Mouse (Mus musculus): Measurements from ENCODE around the gene Sufu.

The Sufu gene

GRCm38 (mm10) chr19:46396686-46397435, at the start of gene Sufu:
Gene Sufu (plus strand): TSS chr19:46396896.
- peak; percentile 100 for DNase-seq

GRCm38 (mm10) chr19:46347146-46347545, 49.5 kb upstream of the Sufu start:
- DNase-seq: no peak

DNA sequence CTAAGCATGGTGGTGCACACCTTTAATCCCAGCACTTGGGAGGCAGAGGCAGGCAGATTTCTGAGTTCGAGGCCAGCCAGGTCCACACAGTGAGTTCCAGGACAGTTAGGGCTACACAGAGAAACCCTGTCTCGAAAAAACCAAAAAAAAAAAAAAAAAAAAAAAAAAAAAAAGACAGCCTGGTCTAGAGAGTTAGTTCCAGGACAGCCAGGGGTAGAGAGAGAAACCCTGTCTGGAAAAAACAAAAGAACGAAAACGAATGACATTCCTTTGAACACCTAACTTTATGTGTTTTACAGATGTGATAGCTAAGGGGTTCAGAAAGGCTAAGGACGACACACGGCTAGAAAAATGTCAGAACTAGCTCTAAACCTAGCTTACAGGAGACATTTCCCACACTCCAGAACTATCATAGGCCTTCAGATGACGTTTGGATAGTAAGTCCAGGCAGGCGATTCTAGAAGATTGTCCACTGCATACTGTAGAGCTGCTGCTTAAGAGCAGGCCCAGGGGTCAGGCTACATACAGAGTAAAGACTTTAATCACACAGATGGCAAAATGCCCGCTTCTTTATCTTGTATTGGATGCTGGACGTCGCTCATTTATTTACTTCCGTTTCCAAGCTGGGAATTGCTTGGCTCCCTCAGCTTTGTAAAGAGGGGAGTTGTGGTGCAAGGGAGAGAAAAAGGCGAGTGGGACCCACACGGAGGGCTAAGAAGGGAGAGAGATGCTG, 48.6 kb upstream of the Sufu start:
- DNase-seq: peak; percentile 36

DNA sequence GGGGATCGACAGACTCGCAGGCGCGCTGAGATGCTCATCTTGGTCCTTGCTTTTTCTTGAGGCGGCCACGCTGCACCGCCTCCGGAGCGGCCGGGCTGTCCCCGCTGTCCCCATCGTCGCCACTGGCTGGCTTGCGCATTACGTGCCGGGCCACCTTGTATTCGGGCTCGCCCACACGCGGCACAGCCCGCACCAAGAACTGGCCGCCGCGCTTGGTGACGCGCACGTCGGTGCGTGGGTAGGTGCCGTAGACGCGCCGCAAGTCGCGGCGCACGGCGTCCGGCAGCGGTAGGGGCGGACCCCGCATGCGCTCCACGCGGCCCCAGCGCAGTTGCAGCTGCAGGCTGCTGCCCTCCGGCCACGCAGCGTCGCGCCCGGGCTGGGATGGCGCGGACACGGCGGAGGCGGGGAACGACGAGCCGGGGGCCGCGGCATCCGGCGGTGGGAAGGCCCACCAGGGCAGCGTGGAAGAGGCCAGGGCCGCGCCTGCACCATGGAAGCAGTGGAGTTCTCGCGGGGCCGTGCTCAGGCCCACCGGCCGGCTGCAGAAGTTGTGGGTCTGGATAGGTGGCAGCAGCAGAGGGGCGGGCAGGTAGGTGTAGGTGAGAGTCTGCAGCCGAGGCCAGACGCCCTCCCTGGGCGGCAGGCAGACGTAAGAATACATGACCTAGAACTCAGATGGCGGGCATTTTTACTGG, 47.8 kb upstream of the Sufu start:
- peak; percentile 89 for DNase-seq

- DNase-seq: no peak
Measured at GRCm38 (mm10) chr19:46349550-46349949, 47.1 kb upstream of the Sufu start.

- no peak for DNase-seq
Measured at GRCm38 (mm10) chr19:46350168-46350932, 46.3 kb upstream of the Sufu start, which contains the start of gene 2310034G01Rik. Gene 2310034G01Rik (minus strand): TSS chr19:46350302.

GRCm38 (mm10) chr19:46356701-46357138, 40.0 kb upstream of the Sufu start:
- peak; percentile 94 for DNase-seq

DNA sequence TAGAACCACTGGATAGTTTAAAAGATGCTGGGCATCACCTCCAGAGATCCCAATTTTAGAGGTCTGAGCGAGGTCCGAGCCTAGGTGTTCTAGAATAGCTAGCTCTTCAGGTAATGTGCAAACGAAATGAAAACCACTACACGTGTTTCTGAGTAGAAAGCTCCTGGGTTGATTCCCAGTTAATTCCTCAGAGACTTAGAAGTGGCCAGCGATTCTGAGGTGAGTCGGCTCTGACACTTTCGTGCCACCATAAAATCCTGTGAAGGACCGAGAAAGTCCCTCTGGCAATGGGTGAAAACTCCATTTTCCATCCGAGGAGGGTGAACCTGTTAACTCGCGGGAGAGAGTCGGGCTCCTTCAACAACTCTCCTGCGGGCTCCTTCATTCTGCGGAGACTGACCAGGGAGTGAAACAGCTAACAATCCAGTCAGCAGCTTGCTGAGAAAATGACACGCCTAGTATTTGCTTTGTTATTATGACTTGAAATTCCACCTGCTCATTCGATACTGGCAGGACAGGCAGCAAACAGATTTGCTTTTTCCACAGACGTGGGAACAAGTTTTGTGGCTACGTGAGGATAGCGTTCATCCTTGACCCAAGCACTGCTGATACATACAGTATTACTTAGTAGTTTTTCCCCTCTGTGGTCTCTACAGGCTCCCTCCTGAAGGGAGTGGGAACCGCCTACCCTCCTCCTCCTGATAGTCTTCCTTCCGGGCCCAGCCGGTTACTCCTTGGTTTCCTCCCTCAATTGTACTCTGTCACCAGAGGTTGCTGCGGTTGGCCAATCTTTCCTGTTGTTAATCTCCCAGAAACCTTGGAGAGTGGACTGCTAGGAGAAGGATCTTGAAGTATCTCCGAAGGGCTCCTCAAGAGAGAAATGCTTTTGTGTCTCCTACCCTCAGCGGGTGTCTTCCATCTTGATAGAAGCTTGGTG, 39.1 kb upstream of the Sufu start:
- no peak for DNase-seq

- DNase-seq: no peak
Measured at GRCm38 (mm10) chr19:46358381-46358780, 38.3 kb upstream of the Sufu start.

DNA sequence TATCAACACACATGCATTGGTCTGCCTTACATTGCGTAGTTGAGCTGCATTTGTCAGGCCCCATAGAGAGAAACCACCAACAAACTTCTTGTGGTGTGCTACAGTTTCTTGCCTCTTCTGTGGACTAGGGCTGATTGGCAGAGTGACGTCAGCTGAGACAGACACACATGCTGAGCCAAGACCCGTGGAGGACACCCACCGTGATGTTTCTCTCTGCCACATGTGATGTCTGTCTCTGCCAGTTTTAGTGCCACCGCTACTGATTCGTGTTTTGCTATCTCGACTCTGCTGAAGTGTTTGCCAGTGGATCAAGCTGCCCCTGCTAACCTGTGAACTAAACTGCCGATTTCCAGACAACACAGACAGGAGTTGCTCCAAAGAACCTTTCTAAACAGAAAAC, 34.6 kb upstream of the Sufu start:
- DNase-seq: no peak

DNA sequence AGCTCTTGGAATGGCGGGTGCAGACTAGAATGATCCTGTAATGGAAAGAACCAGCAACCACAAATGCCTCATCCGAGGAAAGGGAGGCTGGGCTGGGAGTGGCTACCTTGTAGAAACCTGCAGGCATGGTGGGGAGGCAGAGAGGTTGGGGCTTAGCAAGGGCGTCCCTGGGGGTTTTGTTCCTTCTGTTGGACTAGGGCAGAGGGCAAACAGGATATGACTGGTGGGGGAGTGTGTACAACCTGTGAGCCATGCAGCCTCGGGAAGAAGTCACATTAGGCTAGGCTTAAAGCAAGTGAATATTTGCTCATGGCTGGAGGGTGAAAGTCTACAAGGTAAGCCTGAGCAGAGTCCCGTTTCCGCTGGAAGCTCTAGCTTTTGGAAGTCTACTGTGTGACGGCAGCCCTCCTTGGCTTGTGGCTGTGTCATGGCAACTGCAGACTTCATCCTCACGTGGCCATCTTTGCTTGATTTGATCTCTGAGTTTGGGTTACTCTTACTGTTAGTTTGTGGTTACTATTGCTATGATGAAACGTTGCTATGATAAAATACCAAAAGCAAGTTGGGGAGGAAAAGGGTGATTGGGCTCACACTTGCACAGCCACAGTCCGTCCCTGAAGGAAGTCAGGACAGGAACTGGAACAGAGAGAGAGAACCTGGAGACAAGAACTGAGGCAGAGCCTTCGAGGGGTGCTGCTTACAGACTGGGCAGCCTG, 33.2 kb upstream of the Sufu start:
- no peak for DNase-seq

DNA sequence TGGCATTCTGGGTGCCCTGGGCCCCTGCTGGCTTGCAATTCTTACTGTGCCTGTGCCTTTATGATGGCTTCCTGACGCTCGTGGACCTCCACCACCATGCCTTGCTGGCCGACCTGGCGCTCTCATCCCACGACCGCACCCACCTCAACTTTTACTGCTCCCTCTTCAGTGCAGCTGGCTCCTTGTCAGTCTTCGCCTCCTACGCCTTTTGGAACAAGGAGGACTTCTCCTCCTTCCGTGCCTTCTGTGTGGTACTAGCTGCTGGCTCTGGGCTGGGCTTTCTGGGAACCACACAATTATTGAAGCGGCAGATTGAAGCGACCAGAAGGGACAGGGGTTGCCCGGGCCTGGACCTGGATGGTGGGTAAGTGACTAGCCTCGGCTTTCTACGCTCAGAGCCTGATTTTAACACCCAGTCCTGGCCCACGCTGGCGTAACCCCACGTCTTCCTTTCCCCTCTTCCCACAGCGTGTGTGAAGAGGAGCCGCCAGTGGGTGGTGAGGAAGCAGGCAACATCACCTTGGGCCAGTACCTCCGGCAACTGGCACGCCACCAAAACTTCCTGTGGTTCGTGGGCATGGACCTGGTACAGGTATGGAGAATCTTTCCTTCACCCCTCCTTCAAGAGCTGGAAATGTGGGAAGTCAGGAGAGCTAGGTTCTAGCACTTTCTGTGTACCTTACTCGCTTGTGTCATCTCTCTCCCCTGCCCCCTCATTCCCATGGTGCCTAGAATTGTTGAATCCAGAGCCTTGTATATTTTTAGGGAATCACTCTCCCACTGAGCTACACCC, 28.7 kb upstream of the Sufu start:
- no peak for DNase-seq

- DNase-seq: peak; percentile 76
Measured at GRCm38 (mm10) chr19:46369204-46369603, 27.5 kb upstream of the Sufu start.

DNA sequence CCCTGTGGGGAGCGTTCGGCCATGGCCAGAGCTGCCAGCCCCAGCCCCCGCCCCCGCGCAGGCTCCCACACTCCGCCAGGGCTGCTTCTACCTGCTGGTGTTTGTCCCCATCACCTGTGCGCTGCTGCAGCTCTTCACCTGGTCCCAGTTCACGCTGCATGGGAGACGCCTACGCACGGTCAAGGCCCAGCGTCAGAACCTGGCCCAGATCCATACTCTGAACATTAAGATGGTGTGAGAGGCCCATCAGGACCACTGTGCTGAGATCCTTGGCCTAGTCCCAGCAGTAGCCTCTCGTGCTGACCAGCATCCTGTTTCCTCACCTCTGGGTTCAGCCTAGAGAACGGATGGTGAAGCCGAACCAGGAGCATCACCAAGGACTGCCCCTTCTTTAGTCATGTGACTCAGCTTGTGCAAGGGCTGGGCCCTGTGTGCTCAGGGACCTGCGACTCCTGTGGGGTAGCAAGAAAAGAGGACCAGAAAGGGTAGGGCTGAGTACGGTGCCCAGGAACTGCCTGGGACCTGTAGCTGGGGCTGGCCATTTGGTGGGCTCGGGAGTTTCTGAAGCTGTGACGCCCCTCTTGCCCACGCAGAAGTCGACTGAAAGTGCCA, 22.1 kb upstream of the Sufu start:
- no peak for DNase-seq

- DNase-seq: no peak
Measured at GRCm38 (mm10) chr19:46375489-46375888, 21.2 kb upstream of the Sufu start.

- no peak for DNase-seq
Measured at GRCm38 (mm10) chr19:46375891-46376290, 20.8 kb upstream of the Sufu start.

DNA sequence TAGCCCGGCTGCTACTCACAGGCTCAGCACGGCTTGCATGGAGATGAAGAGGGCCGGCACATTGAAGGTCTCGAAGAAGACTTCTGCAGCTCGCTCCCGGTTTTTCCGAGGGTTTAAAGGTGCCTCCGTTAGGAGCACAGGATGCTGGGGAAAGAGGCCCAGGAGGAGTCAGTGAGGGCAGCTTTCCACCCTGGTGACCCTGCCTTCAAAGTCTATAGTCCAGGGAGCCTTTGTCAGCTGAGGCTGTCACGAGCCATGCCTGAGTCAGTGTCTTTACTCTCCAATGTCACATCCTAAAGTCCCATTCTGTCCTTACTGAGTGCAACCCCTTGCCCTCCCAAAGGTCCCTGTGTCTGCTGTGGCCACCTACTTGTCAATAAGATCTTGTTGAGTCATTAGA, 14.4 kb upstream of the Sufu start:
- no peak for DNase-seq

DNA sequence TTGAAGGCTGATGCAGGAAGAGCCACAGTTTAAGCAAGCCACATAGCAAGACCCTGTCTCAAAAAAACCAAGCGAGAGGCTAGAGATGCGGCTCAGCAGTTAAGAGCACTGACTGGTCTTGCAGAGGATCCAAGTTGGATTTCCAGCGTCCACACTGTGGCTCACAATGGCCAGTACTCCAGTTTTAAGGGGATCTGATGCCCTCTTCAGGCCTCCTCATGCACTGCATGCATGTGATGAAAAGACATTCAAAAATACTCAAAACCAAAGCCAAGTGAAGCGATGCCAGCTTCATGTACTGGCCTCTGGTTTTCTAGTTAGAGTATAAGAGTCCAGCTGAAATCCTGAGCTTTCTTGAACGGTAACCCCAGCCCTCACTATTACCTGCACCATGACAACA, 6.8 kb upstream of the Sufu start:
- DNase-seq: no peak

GRCm38 (mm10) chr19:46392018-46392417, 4.7 kb upstream of the Sufu start:
- peak; percentile 43 for DNase-seq

DNA sequence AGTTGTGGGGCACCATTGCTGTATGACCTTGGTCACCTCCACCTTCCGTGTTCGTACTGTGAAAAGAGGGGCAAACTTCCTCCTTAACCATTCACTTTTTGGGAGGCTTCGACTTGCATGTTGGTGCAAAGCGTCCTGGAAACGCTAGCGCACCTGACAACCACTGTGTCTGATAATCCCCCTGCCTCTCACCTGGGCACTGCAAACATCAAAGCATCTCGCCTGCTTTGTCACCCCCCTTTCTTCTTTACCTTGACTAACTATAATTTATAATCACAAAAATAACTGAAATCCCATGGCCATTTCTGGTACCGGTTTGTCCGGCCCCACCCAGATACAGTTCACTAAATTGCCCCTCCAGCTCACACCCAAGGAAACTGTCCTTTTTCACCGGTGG, 2.0 kb upstream of the Sufu start:
- DNase-seq: no peak
